Mouse (Mus musculus): ENCODE measurements around the gene Kat8.
"Not testable (repeated sequence)": the region's sequence is repeated elsewhere in the genome, so short reads cannot be mapped to it uniquely, and the experiment has no call there.

Kat8 gene

DNA sequence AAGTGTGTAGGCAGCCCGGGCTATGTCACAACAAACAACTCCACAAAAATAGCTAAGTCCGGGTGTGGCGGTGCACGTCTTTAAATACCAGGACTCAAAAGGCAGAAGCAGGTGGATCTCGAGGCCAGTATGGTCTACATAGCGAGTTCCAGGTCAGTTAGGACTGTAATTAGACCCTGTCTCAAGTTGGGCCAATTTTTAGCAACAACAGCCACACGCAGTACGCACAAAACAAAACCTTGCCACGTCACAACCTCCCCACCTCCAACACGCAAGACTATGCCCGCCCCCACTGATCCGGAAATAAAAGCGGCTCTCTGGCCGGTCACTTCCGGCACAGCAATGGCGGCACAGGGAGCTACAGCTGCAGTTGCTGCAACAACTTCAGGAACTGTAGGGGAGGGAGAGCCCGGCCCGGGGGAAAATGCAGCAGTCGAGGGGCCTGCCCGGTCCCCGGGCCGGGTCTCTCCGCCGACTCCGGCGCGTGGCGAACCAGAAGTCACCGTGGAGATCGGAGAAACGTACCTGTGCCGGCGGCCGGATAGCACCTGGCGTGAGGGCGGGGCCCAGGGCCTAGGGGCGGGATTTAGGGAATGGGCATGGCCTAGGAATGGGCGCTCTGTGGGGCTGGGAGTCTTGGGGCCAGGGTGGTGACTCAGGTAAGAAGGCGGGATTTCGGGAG, at the start of gene Kat8:
Kat8 (plus strand) TSS at position 327 of the 682 bp plus-strand sequence.
- in situ Hi-C loops (cut with MboI, MseI): no loop called here

DNA sequence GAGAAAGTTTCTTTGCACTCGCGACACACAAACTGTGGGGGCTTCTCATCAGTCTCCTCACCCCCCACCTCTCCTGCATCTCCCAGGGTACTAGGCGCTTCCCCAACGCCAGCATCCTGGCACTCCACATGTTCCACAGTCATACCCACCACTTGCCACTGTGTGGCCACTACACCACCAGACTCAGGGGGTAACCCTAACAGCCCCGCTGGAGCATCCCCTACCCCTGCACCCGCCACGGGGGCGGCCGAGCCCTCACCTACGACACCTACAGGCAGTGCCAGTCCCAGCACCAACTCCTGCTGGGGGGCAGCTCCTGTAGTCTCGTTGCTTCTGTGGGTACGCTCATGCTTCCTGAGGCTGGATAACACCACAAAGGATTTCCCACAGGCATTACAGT, 45.9 kb upstream of the Kat8 start:
- in situ Hi-C loops (cut with MboI, MseI): no loop called here

DNA sequence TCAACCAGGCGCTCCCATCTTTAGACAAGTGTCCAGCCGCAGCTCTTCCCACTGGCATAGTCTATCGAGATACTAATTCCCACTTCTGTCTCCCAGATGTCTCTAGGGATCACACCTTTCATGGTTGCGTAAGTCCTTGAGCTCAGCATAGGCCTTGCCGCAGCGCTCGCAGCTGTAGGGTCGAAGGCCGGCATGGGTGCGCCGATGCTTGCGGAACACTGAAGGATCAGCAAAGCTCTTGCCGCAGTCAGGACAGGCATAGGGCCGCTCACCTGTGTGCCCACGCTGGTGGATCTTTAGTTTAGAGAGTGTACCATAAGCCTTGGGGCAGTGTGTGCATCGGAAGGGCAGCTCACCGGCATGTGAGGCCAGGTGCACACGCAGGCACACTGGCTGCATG, 44.7 kb upstream of the Kat8 start:
- in situ Hi-C loops (cut with MboI, MseI): no loop called here

DNA sequence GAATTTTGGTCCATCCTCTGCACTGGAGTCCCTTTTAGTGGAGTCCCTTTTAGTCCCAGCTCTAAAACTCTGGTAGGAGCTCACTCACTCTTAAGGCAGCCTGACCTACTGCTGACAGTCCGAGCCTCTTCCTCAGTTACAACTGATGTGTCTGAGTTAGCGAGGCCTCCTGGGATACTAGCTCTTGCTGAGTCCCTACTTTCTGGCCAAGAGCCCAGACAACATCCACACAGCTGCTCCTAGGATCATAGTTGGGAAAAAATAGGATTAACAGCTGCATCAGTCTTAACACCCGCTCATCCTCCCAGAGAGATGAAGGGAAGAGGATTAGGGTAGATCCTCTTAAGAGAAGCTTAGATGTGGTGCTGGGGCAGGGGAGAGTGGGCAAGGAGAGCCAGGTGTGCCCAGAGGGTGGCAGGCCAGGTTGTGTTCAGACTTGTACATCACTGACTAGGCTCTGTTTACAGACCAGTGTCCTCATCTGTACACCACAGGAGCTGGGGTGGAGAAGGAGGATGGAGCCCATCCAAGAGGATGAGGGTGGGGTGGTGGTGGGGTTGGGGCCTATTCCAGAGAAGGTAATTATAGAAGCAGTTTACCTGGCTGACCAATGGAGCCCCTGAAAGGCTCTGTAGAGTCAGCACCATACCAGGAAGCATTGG, 43.0 kb upstream of the Kat8 start:
- in situ Hi-C loops (cut with MboI, MseI): no loop called here

DNA sequence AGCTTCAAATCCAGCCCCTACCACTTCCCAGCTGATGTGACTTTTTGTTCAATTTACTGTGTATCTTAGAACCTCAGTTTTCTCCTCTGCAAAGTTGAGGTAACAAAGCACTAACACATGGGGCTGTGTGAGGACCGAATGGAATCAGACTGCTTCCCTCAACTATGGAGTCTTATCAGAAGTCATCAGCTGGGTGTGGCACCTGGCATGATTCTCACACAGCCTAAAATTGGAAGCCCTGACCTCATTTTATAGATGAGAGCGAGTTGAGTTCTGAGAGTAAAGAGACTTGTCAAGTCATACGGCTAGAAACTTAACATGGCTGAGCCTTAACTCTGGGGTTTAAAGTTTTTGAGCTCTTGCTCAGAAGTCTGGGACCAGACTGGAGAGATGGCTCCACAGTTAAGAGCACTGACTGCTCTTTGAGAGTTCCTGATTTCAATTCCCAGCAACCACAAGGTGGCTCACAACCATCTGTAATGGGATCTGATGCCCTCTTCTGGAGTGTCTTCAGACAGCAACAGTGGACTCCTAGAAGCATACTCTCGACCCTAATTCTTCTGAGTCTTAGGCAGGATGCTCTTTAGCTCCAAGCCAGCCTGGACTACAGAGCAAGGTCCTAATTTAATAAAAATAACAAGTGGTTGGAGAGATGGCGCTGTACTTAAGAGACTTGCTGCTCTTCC, 42.0 kb upstream of the Kat8 start:
- in situ Hi-C loops (cut with MboI, MseI): no loop called here

DNA sequence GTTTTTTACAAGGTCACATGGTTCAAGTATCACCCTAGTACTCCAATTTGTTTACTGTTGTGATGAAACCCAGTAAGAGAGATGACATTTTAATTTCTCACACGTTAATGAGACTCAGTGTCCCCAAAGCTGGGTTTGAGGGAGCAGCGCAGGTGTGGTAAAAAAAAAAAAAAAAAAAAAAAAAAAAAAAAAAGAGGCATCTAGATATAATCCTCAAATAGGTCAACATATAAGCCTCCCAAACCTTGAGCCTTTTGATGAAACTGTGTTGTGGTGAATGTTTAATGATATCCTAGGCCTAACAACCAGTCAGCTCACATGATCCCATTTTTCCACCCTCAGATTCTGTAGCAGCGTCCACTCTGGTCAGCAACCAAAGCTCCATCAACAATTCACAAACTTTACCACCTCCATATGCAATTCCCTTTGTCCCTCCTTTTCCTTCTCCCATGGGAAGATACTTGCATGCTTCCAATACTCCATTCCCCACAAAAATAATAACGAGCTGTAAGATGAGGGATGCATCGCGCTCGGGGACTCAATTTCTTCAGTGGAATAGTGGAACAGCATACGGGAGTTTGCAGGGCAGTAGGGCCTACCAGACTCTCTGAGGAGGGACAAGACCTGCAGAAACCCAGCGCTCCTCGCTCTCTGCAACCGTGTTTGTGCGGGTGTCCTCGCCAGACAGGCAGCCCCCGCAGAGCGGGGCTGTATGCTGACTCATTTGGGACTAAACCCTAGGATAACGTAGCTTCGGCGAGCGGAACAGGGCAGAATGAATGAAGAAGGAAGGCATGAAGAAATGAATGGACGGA, 37.3 kb upstream of the Kat8 start:
- in situ Hi-C loops (cut with MboI, MseI): no loop called here

DNA sequence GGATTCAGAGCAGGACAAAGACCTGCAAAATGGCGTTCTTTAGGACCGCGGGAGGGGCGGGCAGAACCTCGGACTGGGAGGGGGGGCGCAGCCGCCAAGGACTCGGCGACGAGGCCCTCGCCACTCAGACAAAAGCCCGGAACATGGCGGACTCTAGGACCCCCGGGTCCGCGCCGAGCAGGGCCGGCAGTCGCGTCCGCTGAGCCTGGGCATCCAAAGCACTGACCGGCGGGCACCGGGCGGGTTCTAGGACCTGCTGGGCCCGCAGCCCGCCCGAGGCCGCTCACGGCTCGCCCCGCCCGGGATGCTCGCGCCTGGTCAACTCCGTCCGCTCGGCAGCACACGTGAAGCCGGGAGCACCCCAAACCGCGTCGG, 36.7 kb upstream of the Kat8 start:
- in situ Hi-C loops (cut with MboI, MseI): no loop called here

DNA sequence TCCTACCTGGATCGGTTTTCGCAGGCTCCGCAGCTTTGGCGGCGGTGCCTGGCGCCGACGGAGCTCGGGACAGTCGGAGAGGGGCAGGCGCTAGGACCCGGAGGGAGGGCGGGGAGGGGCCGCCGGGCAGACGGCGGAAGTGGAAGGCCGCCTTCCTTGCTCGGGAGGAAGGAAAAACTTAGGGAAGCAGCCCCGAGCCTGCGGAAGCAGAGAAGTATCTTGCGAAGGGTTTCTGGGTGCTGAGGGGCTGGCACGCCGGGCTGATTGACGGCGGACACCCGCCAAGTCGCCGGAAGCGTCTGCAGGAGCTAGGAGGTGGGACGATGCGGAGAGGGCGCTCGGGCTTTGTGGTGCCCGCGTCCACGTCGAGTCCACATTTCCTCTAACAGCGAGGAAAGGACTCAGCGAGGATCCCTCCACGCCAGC, 36.3 kb upstream of the Kat8 start, which contains the start of gene Zfp646:
Zfp646 (plus strand) TSS at position 181 of the 426 bp plus-strand sequence.
- in situ Hi-C loops (cut with MboI, MseI): no loop called here

DNA sequence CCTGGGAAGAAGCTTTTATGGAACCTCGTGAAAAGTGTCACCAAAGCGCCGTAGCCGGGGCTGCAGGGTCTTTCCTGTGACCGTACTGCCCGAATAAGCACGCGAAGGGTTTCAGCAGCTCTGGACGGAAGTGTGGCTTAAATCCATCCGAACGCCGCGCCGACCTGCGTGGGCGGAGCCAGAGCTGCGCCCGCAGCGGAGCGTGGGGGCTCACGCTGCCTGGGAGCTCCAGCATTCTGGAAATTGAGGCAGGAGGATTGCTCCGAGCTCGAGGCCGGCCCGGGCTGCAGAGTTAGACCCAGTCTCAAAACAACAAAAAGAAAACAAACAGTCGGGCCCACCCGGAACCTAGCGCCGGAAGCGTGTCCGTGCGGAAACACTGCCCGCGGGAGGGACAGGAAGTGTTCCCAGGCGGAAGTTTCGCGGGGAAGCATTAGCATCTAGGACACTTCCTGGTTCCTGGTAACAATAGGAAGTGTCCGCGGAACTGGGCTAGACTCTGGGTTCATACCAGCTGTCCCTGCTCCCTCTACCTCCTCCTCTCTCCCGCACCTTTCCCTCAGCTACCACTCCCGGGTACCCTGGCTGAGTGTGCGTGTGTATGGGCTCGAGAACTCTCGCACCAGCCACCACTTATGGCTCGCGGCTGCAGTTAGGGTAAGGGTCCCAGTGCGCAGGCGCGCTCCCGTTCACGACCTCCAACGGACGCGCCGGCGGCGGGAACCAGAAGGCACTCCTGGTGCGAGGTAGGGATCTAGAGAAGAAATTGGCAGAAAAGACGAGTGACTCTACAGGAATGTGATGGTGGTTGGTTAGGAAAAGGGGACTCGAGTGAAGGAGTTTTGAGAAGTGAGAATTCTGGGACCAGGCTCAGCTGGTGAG, 35.6 kb upstream of the Kat8 start, which contains the start of gene Zfp668:
Zfp668 (minus strand) TSS at position 362 of the 882 bp plus-strand sequence.
- in situ Hi-C loops (cut with MboI, MseI): no loop called here

DNA sequence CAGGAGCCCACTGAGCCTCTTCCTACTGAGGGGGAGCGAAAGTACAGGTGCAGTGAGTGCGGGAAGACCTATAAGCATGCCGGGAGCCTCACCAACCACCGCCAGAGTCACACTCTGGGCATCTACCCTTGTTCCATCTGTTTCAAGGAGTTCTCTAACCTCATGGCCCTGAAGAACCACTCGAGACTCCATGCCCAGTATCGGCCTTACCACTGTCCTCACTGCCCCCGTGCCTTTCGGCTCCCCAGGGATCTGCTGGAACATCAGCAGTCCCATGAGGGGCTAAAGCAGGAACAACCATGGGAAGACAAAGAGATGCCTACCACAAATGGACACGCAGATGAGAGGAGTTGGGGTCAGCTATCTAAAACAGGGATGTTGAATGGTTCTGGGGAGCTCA, 33.0 kb upstream of the Kat8 start:
- in situ Hi-C loops (cut with MboI, MseI): no loop called here

DNA sequence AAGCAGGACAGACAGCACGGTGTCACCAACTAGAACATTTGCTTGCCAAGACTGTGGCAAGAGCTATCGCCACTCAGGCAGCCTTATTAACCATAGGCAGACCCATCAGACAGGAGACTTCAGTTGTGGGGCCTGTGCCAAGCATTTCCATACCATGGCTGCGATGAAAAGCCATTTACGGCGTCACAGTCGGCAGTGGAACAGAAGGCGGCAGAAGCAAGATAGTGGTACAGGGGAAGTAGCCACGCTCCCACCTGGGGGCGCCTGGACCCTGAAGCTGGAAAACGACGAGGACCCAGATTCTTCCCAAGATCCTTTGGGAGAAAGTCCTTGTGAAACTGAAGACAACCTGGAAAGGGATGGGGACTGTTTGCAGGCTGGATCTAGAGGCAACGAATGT, 31.9 kb upstream of the Kat8 start:
- in situ Hi-C loops (cut with MboI, MseI): no loop called here

DNA sequence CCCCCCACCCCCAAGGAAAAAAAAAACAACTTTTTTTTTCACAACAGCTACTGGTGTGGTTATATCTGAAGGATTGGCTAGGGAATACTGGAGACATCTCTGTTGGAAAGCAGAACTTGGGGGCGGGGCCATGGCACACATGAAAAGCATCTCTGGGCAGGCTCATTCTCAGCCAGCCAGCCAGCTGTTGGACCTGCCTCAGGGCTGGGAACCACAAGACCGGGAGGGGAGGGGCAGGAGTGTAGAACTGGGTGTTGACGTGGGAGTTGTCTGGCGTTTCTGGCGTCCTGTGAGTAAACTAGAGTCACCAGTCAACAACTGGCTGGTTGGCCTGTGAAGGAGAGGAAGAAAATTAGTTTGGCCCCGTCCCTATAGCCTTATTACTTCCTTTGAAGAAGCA, 26.4 kb upstream of the Kat8 start:
- in situ Hi-C loops (cut with MboI, MseI): no loop called here

DNA sequence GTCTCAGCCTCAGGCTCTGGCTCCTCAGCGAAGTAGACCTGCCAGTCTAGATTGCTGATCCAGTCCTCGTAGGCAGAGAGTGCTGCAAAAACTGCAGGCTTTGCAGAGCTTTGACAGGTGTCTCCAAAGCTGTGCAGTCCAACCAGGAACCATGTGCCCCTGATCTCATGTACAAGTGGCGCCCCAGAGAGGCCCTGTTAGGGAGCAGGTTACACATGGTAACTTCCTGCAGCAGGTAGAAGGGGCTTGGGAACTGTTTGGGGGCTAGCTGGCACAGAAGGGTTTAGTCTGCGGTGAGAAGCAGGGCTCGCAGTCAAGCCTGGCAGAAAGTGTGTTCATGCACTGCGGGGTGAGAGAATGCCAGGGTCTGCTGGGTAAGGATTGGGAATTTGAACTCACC, 25.8 kb upstream of the Kat8 start:
- in situ Hi-C loops (cut with MboI, MseI): no loop called here

DNA sequence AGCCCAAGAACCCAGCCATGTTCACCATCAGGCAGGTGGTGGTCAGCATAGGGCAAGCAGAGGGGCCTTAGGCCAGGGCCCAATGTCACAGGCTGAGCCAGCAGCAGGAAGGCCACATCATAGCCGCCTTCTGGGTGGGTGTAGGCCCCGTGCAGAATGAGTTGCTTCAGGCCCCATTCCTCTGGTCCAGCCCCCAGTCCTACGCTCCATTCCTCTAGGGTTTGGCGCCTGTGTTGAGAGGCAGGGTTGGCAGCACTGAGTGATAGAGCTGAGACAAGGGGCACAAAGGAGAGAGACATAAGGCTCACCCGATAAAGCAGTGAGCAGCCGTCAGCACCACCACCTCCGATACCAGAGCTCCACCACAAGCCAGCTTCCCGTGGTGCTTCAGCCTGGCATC, 25.1 kb upstream of the Kat8 start:
- in situ Hi-C loops (cut with MboI, MseI): no loop called here

DNA sequence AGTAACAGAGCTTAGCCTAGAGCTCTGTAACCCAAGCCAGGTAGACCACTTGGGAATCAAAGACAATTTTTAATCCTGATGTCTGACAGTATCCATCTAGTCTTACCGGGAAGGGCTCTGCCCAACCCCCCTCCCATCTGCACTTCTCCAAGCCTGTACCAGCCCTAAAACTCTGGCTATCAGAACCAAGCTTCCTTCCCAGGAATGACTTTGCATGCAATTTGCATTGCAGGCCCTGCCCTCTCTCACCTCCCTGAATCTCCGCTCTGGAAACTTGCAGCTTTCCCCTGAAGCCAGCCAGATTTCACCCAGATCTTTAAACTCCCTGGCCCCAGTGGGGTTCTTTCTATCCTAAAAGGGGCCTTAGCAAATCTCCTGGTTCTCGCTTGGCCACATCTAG, 24.5 kb upstream of the Kat8 start:
- in situ Hi-C loops (cut with MboI, MseI): no loop called here

DNA sequence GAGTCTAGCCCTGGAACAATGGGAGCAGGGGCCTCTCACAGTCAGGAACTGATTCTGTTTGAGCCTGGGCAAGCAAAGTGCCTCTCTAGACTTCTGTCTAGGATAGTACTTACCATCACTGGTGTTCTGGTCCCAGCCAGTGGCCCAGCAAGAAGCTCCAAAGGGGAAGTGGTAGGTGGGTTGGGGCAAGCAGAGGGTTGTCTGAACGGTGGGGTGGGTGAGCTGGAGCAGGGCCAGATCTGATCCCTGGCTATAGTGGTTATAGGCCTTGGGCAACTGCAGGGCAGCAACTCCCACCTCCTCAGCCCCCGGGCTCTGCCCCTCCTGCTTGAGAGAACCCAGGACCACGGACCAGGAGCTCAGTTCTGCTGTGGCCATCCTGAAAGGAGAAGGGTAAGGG, 23.5 kb upstream of the Kat8 start:
- in situ Hi-C loops (cut with MboI, MseI): no loop called here

DNA sequence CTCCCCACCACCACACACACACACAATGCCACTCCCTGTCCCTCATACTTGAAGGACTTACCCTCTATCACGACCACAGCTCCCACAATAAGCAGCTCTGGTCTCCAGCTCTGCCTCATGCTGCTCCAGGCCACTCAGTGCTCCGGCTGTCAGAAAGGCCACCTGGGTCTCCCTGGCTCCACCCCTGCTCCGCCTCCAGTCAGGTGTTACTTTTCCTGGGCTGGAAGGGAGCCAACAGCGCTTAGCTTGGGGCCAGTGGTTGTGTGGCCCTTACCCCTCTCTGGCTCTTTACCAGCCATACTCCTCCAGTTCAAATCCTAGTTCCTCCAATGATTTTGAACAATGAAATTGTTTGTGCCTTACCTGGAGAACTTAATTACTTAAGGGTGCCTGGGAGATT, 21.5 kb upstream of the Kat8 start, which contains the start of gene Prss53:
Prss53 (minus strand) TSS at position 173 of the 400 bp plus-strand sequence.
- in situ Hi-C loops (cut with MboI, MseI): no loop called here

DNA sequence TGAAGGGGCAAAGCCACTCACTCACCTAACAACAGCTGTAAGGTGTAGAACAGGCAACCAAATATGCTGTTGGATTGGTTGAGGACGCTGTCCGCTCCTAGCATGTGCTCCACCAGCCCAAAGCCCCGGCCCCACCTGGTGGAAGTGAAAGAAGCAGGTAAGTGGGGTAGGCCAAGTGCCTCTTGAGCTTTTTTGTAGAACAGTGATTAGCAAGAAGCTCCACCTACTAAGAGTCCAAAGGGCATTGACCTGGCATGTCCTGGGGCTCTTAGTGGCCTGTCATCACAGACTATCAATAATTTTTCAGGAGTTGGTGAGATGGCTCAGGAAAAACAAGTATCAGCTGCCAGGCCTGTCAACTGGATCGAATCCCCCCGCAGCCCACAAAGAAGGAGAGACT, 17.8 kb upstream of the Kat8 start:
- in situ Hi-C loops (cut with MboI, MseI): no loop called here

DNA sequence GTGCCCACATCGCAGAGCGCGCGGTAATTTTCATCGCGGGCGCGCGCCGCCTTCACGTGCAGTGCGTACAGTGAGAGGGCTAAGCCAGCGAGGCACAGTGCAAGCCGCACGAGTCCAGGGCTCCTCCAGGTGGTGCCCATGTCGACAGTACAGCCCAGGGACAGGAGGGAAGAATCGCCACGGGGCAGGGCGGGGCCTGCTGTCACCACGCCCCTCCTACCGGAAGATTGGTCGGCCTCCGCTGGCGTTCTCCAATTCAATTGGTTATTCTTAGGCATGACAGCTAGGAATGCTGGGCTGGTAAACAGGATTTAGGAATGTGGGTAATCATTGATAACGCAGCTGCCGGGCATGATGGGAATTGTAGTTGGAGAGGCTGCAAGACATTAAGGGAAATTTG, 16.9 kb upstream of the Kat8 start, which contains the start of the genes Gm21974 and Vkorc1:
Gm21974 (minus strand) TSS at position 13 of the 400 bp plus-strand sequence.
Vkorc1 (minus strand) TSS at position 176 of the 400 bp plus-strand sequence.
- in situ Hi-C loops (cut with MboI, MseI): no loop called here

DNA sequence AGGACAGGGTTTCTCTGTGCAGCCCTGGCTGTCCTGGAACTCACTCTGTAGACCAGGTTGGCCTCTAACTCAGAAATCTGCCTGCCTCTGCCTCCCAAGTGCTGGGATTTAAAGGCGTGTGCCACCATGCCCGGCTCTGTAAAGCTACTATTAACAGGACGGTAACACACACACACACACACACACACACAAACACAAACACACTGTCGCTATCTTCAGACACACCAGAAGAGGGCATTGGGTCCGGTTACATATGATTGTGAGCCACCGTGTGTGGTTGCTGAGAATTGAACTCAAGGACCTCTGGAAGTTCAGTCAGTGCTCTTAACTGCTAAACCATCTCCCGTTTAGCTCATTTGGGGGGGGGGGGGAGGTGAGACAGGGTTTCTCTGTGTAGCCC, 16.4 kb upstream of the Kat8 start:
- in situ Hi-C loops (cut with MboI, MseI): not testable (repeated sequence)

DNA sequence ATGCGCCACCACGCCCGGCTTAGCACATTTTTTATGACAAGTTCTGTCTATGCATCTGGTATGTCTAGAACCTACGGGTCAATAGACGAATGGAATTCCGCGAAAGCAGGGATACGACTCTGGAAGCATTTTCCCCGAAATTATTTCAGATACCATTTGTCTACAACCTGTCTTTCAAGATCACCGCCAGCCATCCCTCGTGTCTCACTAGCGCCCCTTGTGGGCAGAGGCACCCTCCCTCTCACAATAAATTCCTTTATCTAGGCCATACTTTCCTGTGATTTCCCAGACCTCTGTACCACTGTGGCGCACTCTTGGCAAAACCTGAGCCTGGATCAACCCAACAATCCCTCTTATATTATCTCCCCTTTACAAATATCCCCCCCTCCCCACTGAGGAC, 15.9 kb upstream of the Kat8 start:
- in situ Hi-C loops (cut with MboI, MseI): no loop called here

Measured in T-helper 17 cell (primary cell).